Mouse (Mus musculus): ENCODE results near the gene Ubash3b. TPM values are rescaled to one million over a fixed set of nuclear protein-coding genes. Genes with fewer than 3 reads are reported as not detected.

The Ubash3b gene
- polyA plus RNA-seq, 1 experiment from 2014 or later, result 13.7 TPM

DNA sequence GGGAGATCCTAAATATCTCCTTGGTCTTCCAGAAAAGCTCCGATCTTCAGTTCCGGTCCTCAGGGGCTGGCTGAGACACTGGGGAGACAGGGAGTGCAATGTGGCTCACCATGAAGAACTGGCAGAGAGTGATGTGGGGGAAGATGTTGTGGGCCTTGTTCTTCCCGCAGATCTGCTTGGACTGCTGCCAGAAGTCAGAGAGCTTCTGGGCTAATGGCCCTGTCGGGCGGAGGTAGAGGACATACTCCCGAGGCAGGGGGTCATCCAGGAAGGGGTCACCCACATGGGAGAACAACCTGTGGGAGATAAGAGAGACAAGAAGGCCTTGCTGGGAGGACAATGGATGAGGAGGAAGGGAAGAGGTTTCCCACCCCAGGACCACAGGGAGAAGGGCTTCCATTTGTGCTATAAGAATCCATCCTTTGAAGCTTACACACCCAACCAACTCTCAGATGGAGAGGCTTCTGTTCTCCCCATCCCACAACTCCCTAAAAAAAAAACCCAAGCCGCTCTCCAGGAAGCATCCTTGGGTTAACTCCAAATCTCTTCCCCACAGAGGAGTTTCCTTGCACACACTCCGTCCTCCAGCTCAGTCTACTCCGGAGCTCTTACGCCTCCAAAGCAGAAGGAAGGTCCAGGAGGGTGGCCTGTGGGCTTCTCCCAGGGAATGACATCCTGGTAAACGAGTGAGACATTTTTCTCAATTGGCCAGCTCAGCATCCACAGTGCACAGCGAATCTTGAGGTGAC, 111.0 kb downstream of the Ubash3b start:
- no peaks in the 10 kb centered on the region for H3K36me3 ChIP-seq (ENCODE audit: control insufficient read depth, insufficient read depth, low read length)
- H3K27me3 ChIP-seq (ENCODE audit: control insufficient read depth, insufficient read depth, low read length), result no peaks in the 10 kb centered on the region
- no peak overlapping the region for H3K4me2 ChIP-seq (replicated peaks; ENCODE audit: low read depth, low read length)
- WGBS, result 78% methylated on average over 12 of the region's 12 CpGs
- H3K9me3 ChIP-seq (ENCODE audit: control insufficient read depth, low read length), result no peaks in the 10 kb centered on the region
- DNase-seq (ENCODE audit: low spot score), result no peak
- H3K27ac ChIP-seq (ENCODE audit: low read depth, low read length), result peak overlapping the region; percentile 59
- no peak overlapping the region for H3K9ac ChIP-seq (ENCODE audit: low read depth, low read length)
- no peak for ATAC-seq (ENCODE audit: low FRiP score)
- no peak overlapping the region for H3K4me3 ChIP-seq (ENCODE audit: low read depth, low read length)
- no peaks in the 10 kb centered on the region for H3K4me1 ChIP-seq (replicated peaks; ENCODE audit: control insufficient read depth, insufficient read depth, low read length)

DNA sequence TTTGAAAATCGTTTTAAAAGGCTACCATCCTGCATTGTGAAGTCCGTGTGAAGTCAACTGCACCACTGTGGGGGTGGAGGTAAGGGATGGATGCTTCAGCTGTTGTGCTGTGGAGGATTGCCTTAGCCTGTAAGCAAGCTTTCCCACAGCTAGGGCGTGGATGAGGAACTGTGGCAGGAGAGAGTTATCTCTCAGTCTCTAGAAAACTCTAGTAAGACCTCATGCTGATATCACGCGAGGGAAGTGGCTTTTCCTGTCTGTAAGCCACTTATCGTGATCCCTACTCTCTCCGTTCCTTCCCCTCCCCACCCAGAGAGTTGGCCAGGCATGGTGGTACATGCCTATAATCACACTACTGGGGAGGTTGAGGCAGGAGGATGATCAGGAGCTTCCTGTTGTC, 112.2 kb downstream of the Ubash3b start:
- Histone ChIP-seq H3K9ac (ENCODE audit: low read depth, low read length) (no peak overlapping the region), H3K36me3 (ENCODE audit: control insufficient read depth, insufficient read depth, low read length) (no peaks in the 10 kb centered on the region), H3K4me3 (ENCODE audit: low read depth, low read length) (no peak overlapping the region), H3K4me1 (replicated peaks; ENCODE audit: control insufficient read depth, insufficient read depth, low read length) (no peaks in the 10 kb centered on the region), H3K27me3 (ENCODE audit: control insufficient read depth, insufficient read depth, low read length) (no peaks in the 10 kb centered on the region), H3K27ac (ENCODE audit: low read depth, low read length) (no peak overlapping the region), H3K4me2 (replicated peaks; ENCODE audit: low read depth, low read length) (no peak overlapping the region), H3K9me3 (ENCODE audit: control insufficient read depth, low read length) (no peaks in the 10 kb centered on the region)
- no peak for ATAC-seq (ENCODE audit: low FRiP score)
- no peak for DNase-seq (ENCODE audit: low spot score)
- 91% methylated on average over 7 of the region's 7 CpGs for WGBS

- no peaks in the 10 kb centered on the region for H3K27me3 ChIP-seq (ENCODE audit: control insufficient read depth, insufficient read depth, low read length)
- no peak for ATAC-seq (ENCODE audit: low FRiP score)
- H3K9ac ChIP-seq (ENCODE audit: low read depth, low read length), result no peak overlapping the region
- H3K4me1 ChIP-seq (replicated peaks; ENCODE audit: control insufficient read depth, insufficient read depth, low read length), result no peaks in the 10 kb centered on the region
- 88% methylated on average over 3 of the region's 3 CpGs for whole genome bisulfite sequencing
- H3K4me3 ChIP-seq (ENCODE audit: low read depth, low read length), result no peak overlapping the region
- no peaks in the 10 kb centered on the region for H3K9me3 ChIP-seq (ENCODE audit: control insufficient read depth, low read length)
- DNase-seq (ENCODE audit: low spot score), result no peak
- H3K27ac ChIP-seq (ENCODE audit: low read depth, low read length), result no peak overlapping the region
- no peaks in the 10 kb centered on the region for H3K36me3 ChIP-seq (ENCODE audit: control insufficient read depth, insufficient read depth, low read length)
- H3K4me2 ChIP-seq (replicated peaks; ENCODE audit: low read depth, low read length), result no peak overlapping the region
Measured at GRCm38 (mm10) chr9:41048820-41049219, 112.7 kb downstream of the Ubash3b start.

GRCm38 (mm10) chr9:41048216-41048615, 113.3 kb downstream of the Ubash3b start:
- ATAC-seq (ENCODE audit: low FRiP score) (no peak), DNase-seq (ENCODE audit: low spot score) (no peak)
- H3K9me3 ChIP-seq (ENCODE audit: control insufficient read depth, low read length), result no peaks in the 10 kb centered on the region
- H3K4me1 ChIP-seq (replicated peaks; ENCODE audit: control insufficient read depth, insufficient read depth, low read length), result no peaks in the 10 kb centered on the region
- H3K4me3 ChIP-seq (ENCODE audit: low read depth, low read length), result no peak overlapping the region
- H3K4me2 ChIP-seq (replicated peaks; ENCODE audit: low read depth, low read length), result no peak overlapping the region
- no peaks in the 10 kb centered on the region for H3K27me3 ChIP-seq (ENCODE audit: control insufficient read depth, insufficient read depth, low read length)
- no peak overlapping the region for H3K27ac ChIP-seq (ENCODE audit: low read depth, low read length)
- H3K9ac ChIP-seq (ENCODE audit: low read depth, low read length), result no peak overlapping the region
- WGBS, result 95% methylated on average over 7 of the region's 7 CpGs
- H3K36me3 ChIP-seq (ENCODE audit: control insufficient read depth, insufficient read depth, low read length), result no peaks in the 10 kb centered on the region

GRCm38 (mm10) chr9:41047654-41048053, 113.8 kb downstream of the Ubash3b start:
- WGBS, result 88% methylated on average over 2 of the region's 2 CpGs
- DNase-seq (ENCODE audit: low spot score) (no peak), ATAC-seq (ENCODE audit: low FRiP score) (no peak)
- H3K9ac ChIP-seq (ENCODE audit: low read depth, low read length), result no peak overlapping the region
- no peaks in the 10 kb centered on the region for H3K9me3 ChIP-seq (ENCODE audit: control insufficient read depth, low read length)
- no peaks in the 10 kb centered on the region for H3K4me1 ChIP-seq (replicated peaks; ENCODE audit: control insufficient read depth, insufficient read depth, low read length)
- H3K27me3 ChIP-seq (ENCODE audit: control insufficient read depth, insufficient read depth, low read length), result no peaks in the 10 kb centered on the region
- H3K27ac ChIP-seq (ENCODE audit: low read depth, low read length), result no peak overlapping the region
- no peaks in the 10 kb centered on the region for H3K36me3 ChIP-seq (ENCODE audit: control insufficient read depth, insufficient read depth, low read length)
- no peak overlapping the region for H3K4me3 ChIP-seq (ENCODE audit: low read depth, low read length)
- no peak overlapping the region for H3K4me2 ChIP-seq (replicated peaks; ENCODE audit: low read depth, low read length)

- Histone ChIP-seq H3K27me3 (ENCODE audit: control insufficient read depth, insufficient read depth, low read length) (no peaks in the 10 kb centered on the region), H3K27ac (ENCODE audit: low read depth, low read length) (no peak overlapping the region), H3K4me3 (ENCODE audit: low read depth, low read length) (no peak overlapping the region), H3K4me2 (replicated peaks; ENCODE audit: low read depth, low read length) (no peak overlapping the region), H3K9ac (ENCODE audit: low read depth, low read length) (no peak overlapping the region), H3K9me3 (ENCODE audit: control insufficient read depth, low read length) (no peaks in the 10 kb centered on the region), H3K36me3 (ENCODE audit: control insufficient read depth, insufficient read depth, low read length) (no peaks in the 10 kb centered on the region), H3K4me1 (replicated peaks; ENCODE audit: control insufficient read depth, insufficient read depth, low read length) (no peaks in the 10 kb centered on the region)
- 14% methylated on average over 3 of the region's 3 CpGs for WGBS
- ATAC-seq (ENCODE audit: low FRiP score) (no peak), DNase-seq (ENCODE audit: low spot score) (peak; percentile 88)
Measured at GRCm38 (mm10) chr9:41044626-41045025, 116.9 kb downstream of the Ubash3b start.

GRCm38 (mm10) chr9:41043641-41044040, 117.9 kb downstream of the Ubash3b start:
- H3K9me3 ChIP-seq (ENCODE audit: control insufficient read depth, low read length), result no peaks in the 10 kb centered on the region
- ATAC-seq (ENCODE audit: low FRiP score) (no peak), DNase-seq (ENCODE audit: low spot score) (no peak)
- H3K27ac ChIP-seq (ENCODE audit: low read depth, low read length), result no peak overlapping the region
- no peak overlapping the region for H3K4me3 ChIP-seq (ENCODE audit: low read depth, low read length)
- H3K36me3 ChIP-seq (ENCODE audit: control insufficient read depth, insufficient read depth, low read length), result no peaks in the 10 kb centered on the region
- no peaks in the 10 kb centered on the region for H3K27me3 ChIP-seq (ENCODE audit: control insufficient read depth, insufficient read depth, low read length)
- H3K9ac ChIP-seq (ENCODE audit: low read depth, low read length), result no peak overlapping the region
- 93% methylated on average over 5 of the region's 5 CpGs for WGBS
- H3K4me2 ChIP-seq (replicated peaks; ENCODE audit: low read depth, low read length), result no peak overlapping the region
- no peaks in the 10 kb centered on the region for H3K4me1 ChIP-seq (replicated peaks; ENCODE audit: control insufficient read depth, insufficient read depth, low read length)

DNA sequence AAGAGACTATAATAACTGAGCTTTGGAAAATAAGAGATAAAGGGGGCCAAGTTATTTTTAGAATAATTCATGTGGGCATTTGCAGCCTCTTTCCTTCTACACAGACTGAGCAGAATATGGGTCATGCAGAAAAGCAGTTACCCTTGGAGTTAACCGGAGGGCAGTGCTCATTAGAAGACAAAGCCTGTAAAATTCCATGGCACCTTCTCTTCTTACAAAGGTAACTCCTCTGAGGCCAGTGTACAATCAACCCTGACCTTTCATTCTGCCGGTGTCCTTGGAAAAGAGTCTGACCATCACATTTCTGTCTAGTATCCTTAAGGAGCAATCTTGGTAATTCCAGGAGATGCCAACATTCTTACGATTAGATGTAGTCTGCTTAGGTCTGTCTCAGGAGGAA, 120.1 kb downstream of the Ubash3b start:
- Histone ChIP-seq H3K27ac (ENCODE audit: low read depth, low read length) (no peak overlapping the region), H3K36me3 (ENCODE audit: control insufficient read depth, insufficient read depth, low read length) (no peaks in the 10 kb centered on the region), H3K27me3 (ENCODE audit: control insufficient read depth, insufficient read depth, low read length) (no peaks in the 10 kb centered on the region), H3K4me3 (ENCODE audit: low read depth, low read length) (no peak overlapping the region), H3K9ac (ENCODE audit: low read depth, low read length) (no peak overlapping the region), H3K9me3 (ENCODE audit: control insufficient read depth, low read length) (no peaks in the 10 kb centered on the region), H3K4me2 (replicated peaks; ENCODE audit: low read depth, low read length) (no peak overlapping the region), H3K4me1 (replicated peaks; ENCODE audit: control insufficient read depth, insufficient read depth, low read length) (no peaks in the 10 kb centered on the region)
- 82% methylated on average over 3 of the region's 3 CpGs for WGBS
- DNase-seq (ENCODE audit: low spot score) (no peak), ATAC-seq (ENCODE audit: low FRiP score) (no peak)

GRCm38 (mm10) chr9:41038150-41038664, 123.3 kb downstream of the Ubash3b start:
- H3K27ac ChIP-seq (ENCODE audit: low read depth, low read length), result no peak overlapping the region

More at GRCm38 (mm10) chr9:41038150-41038664, 123.3 kb downstream of the Ubash3b start:
- no peak overlapping the region for H3K4me2 ChIP-seq (replicated peaks; ENCODE audit: low read depth, low read length)
- DNase-seq (ENCODE audit: low spot score) (no peak), ATAC-seq (ENCODE audit: low FRiP score) (no peak)
- no peaks in the 10 kb centered on the region for H3K36me3 ChIP-seq (ENCODE audit: control insufficient read depth, insufficient read depth, low read length)
- no peaks in the 10 kb centered on the region for H3K9me3 ChIP-seq (ENCODE audit: control insufficient read depth, low read length)
- H3K4me3 ChIP-seq (ENCODE audit: low read depth, low read length), result no peak overlapping the region
- 0 out of 2 replicates have a peak, but pooled peaks cover 2% of the 10 kb centered on the region for H3K4me1 ChIP-seq (replicated peaks; ENCODE audit: control insufficient read depth, insufficient read depth, low read length)
- WGBS, result 60% methylated on average over 9 of the region's 9 CpGs
- H3K9ac ChIP-seq (ENCODE audit: low read depth, low read length), result no peak overlapping the region
- no peaks in the 10 kb centered on the region for H3K27me3 ChIP-seq (ENCODE audit: control insufficient read depth, insufficient read depth, low read length)
